Comparison of ENCODE assay signal across 8 mouse cellular contexts in genomic region chr3:152315613-152316012, GRCm38 (mm10). TPM values are rescaled to one million over a fixed set of nuclear protein-coding genes. Genes with fewer than 3 reads are reported as not detected.
DNase-seq lines count a peak whose midpoint lies in the region; ATAC-seq and TF ChIP-seq lines count a peak whose summit lies in the region.

No protein-coding gene starts in this region.

- no peak overlapping the region for H3K4me3 ChIP-seq in ES-Bruce4 (ENCODE audit: low read depth, low read length)
- no peak overlapping the region for H3K4me3 ChIP-seq in forebrain, embryonic 12.5 days (replicated peaks)
- no peak overlapping the region for H3K4me3 ChIP-seq in heart, postnatal 0 days (ENCODE audit: low read depth, low read length)
- H3K4me3 ChIP-seq in liver, embryonic 14.5 days (ENCODE audit: insufficient read depth in 1 of 2, low read depth in 2 of 2, low read length in 2 of 2): no peak overlapping the region
- H3K4me3 ChIP-seq in neural tube, embryonic 12.5 days: no peak overlapping the region
- no peak overlapping the region for H3K4me3 ChIP-seq in stomach, embryonic 16.5 days (replicated peaks; ENCODE audit: low read length)

- peak; percentile 100 for TF ChIP-seq CTCF in ES-Bruce4 (IDR thresholded peaks at IDR 0.05; ENCODE audit: low read depth, low read length)
- peak; percentile 100 for TF ChIP-seq CTCF in heart, postnatal 0 days (IDR thresholded peaks at IDR 0.05; ENCODE audit: low read depth)
- peak; percentile 99 for TF ChIP-seq CTCF in liver, embryonic 14.5 days (IDR thresholded peaks at IDR 0.05; ENCODE audit: low read depth)

- H3K9me3 ChIP-seq in ES-Bruce4 (replicated peaks; ENCODE audit: control insufficient read depth, insufficient read depth, low read length, poor library complexity, severe bottlenecking): no peaks in the 10 kb centered on the region
- H3K9me3 ChIP-seq in forebrain, embryonic 12.5 days: no peaks in the 10 kb centered on the region
- no peaks in the 10 kb centered on the region for H3K9me3 ChIP-seq in heart, postnatal 0 days (replicated peaks; ENCODE audit: control insufficient read depth, low read length)
- no peaks in the 10 kb centered on the region for H3K9me3 ChIP-seq in liver, embryonic 14.5 days (ENCODE audit: control insufficient read depth, low read length)
- no peaks in the 10 kb centered on the region for H3K9me3 ChIP-seq in neural tube, embryonic 12.5 days
- no peaks in the 10 kb centered on the region for H3K9me3 ChIP-seq in stomach, embryonic 16.5 days (replicated peaks; ENCODE audit: control insufficient read depth, low read length)

- ATAC-seq in forebrain, embryonic 12.5 days (ENCODE audit: low FRiP score): peak; percentile 84
- ATAC-seq in heart, postnatal 0 days (ENCODE audit: insufficient read depth, low read depth): peak; percentile 95
- ATAC-seq in liver, embryonic 14.5 days (ENCODE audit: insufficient read depth): peak; percentile 84
- ATAC-seq in neural tube, embryonic 12.5 days (ENCODE audit: low FRiP score, low read depth): peak; percentile 58; the same call in 1 of the 2 replicates
- peak; percentile 92; the same call in 1 of the 2 replicates for ATAC-seq in stomach, embryonic 16.5 days (ENCODE audit: insufficient read depth, low FRiP score)

- TF ChIP-seq EP300 in ES-Bruce4 (IDR thresholded peaks at IDR 0.05; ENCODE audit: insufficient read depth, low read depth, low read length): peak; percentile 64
- no peak for TF ChIP-seq EP300 in heart, postnatal 0 days (IDR thresholded peaks at IDR 0.05; ENCODE audit: low read depth)
- no peak for TF ChIP-seq EP300 in liver, embryonic 14.5 days (IDR thresholded peaks at IDR 0.05; ENCODE audit: low read depth)

- no peak for TF ChIP-seq POLR2A in ES-Bruce4 (IDR thresholded peaks at IDR 0.05; ENCODE audit: insufficient read depth, low read length)

- no peaks in the 10 kb centered on the region for H3K27me3 ChIP-seq in ES-Bruce4 (ENCODE audit: control insufficient read depth, insufficient read depth, low read length, poor library complexity, severe bottlenecking)
- H3K27me3 ChIP-seq in forebrain, embryonic 12.5 days: no peaks in the 10 kb centered on the region
- H3K27me3 ChIP-seq in heart, postnatal 0 days (ENCODE audit: control insufficient read depth, insufficient read depth, low read length): no peaks in the 10 kb centered on the region
- no peaks in the 10 kb centered on the region for H3K27me3 ChIP-seq in liver, embryonic 14.5 days (ENCODE audit: control insufficient read depth, insufficient read depth, low read length)
- H3K27me3 ChIP-seq in neural tube, embryonic 12.5 days (replicated peaks): no peaks in the 10 kb centered on the region
- H3K27me3 ChIP-seq in stomach, embryonic 16.5 days (ENCODE audit: control insufficient read depth, insufficient read depth, low read length): no peaks in the 10 kb centered on the region

- no peak overlapping the region for H3K4me2 ChIP-seq in forebrain, embryonic 12.5 days
- no peak overlapping the region for H3K4me2 ChIP-seq in heart, postnatal 0 days (ENCODE audit: low read depth, low read length)
- H3K4me2 ChIP-seq in liver, embryonic 14.5 days (ENCODE audit: low read depth): no peak overlapping the region
- no peak overlapping the region for H3K4me2 ChIP-seq in neural tube, embryonic 12.5 days (replicated peaks)
- H3K4me2 ChIP-seq in stomach, embryonic 16.5 days (ENCODE audit: low read depth, low read length): no peak overlapping the region

- no peaks in the 10 kb centered on the region for H3K36me3 ChIP-seq in ES-Bruce4 (ENCODE audit: control insufficient read depth, insufficient read depth, low read length, poor library complexity, severe bottlenecking)
- peaks cover 23% of the 10 kb centered on the region for H3K36me3 ChIP-seq in forebrain, embryonic 12.5 days (replicated peaks)
- H3K36me3 ChIP-seq in heart, postnatal 0 days (replicated peaks; ENCODE audit: control insufficient read depth, insufficient read depth, low read length): peaks cover 7% of the 10 kb centered on the region
- H3K36me3 ChIP-seq in liver, embryonic 14.5 days (replicated peaks; ENCODE audit: control insufficient read depth, insufficient read depth, low read depth): no peaks in the 10 kb centered on the region
- peaks cover 17% of the 10 kb centered on the region for H3K36me3 ChIP-seq in neural tube, embryonic 12.5 days
- no peaks in the 10 kb centered on the region for H3K36me3 ChIP-seq in stomach, embryonic 16.5 days (ENCODE audit: control insufficient read depth, insufficient read depth, low read length)

- WGBS in forebrain, embryonic 12.5 days: 13% methylated on average over 7 of the region's 7 CpGs
- 5% methylated on average over 7 of the region's 7 CpGs for WGBS in heart, postnatal 0 days
- 11% methylated on average over 7 of the region's 7 CpGs for WGBS in liver, embryonic 14.5 days (ENCODE audit: insufficient replicate concordance)
- 12% methylated on average over 7 of the region's 7 CpGs for WGBS in neural tube, embryonic 12.5 days
- 10% methylated on average over 7 of the region's 7 CpGs for WGBS in stomach, embryonic 16.5 days

- no peak overlapping the region for H3K27ac ChIP-seq in ES-Bruce4 (ENCODE audit: insufficient read depth, low read length)
- no peak overlapping the region for H3K27ac ChIP-seq in forebrain, embryonic 12.5 days
- peak overlapping the region; percentile 39; the same call in 1 of the 2 replicates for H3K27ac ChIP-seq in heart, postnatal 0 days (ENCODE audit: low read depth)
- no peak overlapping the region for H3K27ac ChIP-seq in liver, embryonic 14.5 days
- H3K27ac ChIP-seq in neural tube, embryonic 12.5 days: no peak overlapping the region
- no peak overlapping the region for H3K27ac ChIP-seq in stomach, embryonic 16.5 days (ENCODE audit: low read length)

- H3K9ac ChIP-seq in ES-Bruce4 (ENCODE audit: low read depth, poor library complexity, severe bottlenecking): no peak overlapping the region
- no peak overlapping the region for H3K9ac ChIP-seq in forebrain, embryonic 12.5 days
- H3K9ac ChIP-seq in heart, postnatal 0 days (replicated peaks; ENCODE audit: low read depth, low read length): no peak overlapping the region
- no peak overlapping the region for H3K9ac ChIP-seq in liver, embryonic 14.5 days (replicated peaks)
- no peak overlapping the region for H3K9ac ChIP-seq in neural tube, embryonic 12.5 days
- H3K9ac ChIP-seq in stomach, embryonic 16.5 days (ENCODE audit: low read length): no peak overlapping the region

- H3K4me1 ChIP-seq in ES-Bruce4 (ENCODE audit: control insufficient read depth, insufficient read depth, low read length): no peaks in the 10 kb centered on the region
- no peaks in the 10 kb centered on the region for H3K4me1 ChIP-seq in forebrain, embryonic 12.5 days
- peaks cover 8% of the 10 kb centered on the region; the same call in 1 of the 2 replicates for H3K4me1 ChIP-seq in heart, postnatal 0 days (ENCODE audit: control insufficient read depth, insufficient read depth)
- no peaks in the 10 kb centered on the region for H3K4me1 ChIP-seq in liver, embryonic 14.5 days (replicated peaks; ENCODE audit: control insufficient read depth in 2 of 2, insufficient read depth in 2 of 2, low read length in 1 of 2)
- H3K4me1 ChIP-seq in neural tube, embryonic 12.5 days: no peaks in the 10 kb centered on the region
- no peaks in the 10 kb centered on the region for H3K4me1 ChIP-seq in stomach, embryonic 16.5 days (ENCODE audit: control insufficient read depth, insufficient read depth, low read length)

- peak; percentile 71 for DNase-seq in c-Kit-positive CD71-positive TER-119-positive erythroid progenitor cells, embryonic 14.5 days (ENCODE audit: low spot score)
- DNase-seq in heart, postnatal 0 days (ENCODE audit: low spot score): peak; percentile 96
- peak; percentile 90 to 91 for DNase-seq in kidney, postnatal 25 days
- DNase-seq in liver, embryonic 14.5 days (ENCODE audit: low read depth in 3 of 3, low spot score in 3 of 3): peak; percentile 65 to 71 (median 70)

RNA-seq across cellular contexts. Expression of gene Miga1, which starts 24.6 kb away (rescaled TPM):
- polyA plus RNA-seq in ES-Bruce4 (2011; ENCODE audit: insufficient read depth, insufficient read length, low read depth, missing spikeins): 48.7 and 50.7 TPM in 2 replicates
- polyA plus RNA-seq in forebrain, embryonic 12.5 days (2016; fragmentation: Nextera tagmentation; extraction: Ambion mirVana): 25.5 and 27.9 TPM in 2 replicates
- 6.8 and 9.8 TPM in 2 replicates for total RNA-seq in heart, postnatal 0 days (2014; rRNA removed; ENCODE audit: low replicate concordance)
- polyA plus RNA-seq in heart, postnatal 0 days (2015; fragmentation: Nextera tagmentation; extraction: Ambion mirVana): 8.7 and 9.0 TPM in 2 replicates
- polyA plus RNA-seq in liver, embryonic 14.5 days (2012; rRNA removed): 2.3 and 3.4 TPM in 2 replicates
- 3.0 and 4.4 TPM in 2 replicates for polyA plus RNA-seq in liver, embryonic 14.5 days (2014; fragmentation: Nextera tagmentation; extraction: Ambion mirVana)
- 21.7 and 22.0 TPM in 2 replicates for polyA plus RNA-seq in neural tube, embryonic 12.5 days (2016; fragmentation: Nextera tagmentation; extraction: Ambion mirVana)
- 10.9 and 11.1 TPM in 2 replicates for polyA plus RNA-seq in stomach, embryonic 16.5 days (2015; fragmentation: Nextera tagmentation; extraction: Ambion mirVana)

RNA-seq across cellular contexts. Expression of gene Usp33, which starts 30.7 kb away (rescaled TPM):
- 44.5 and 48.4 TPM in 2 replicates for polyA plus RNA-seq in ES-Bruce4 (2011; ENCODE audit: insufficient read depth, insufficient read length, low read depth, missing spikeins)
- 67.4 and 72.9 TPM in 2 replicates for polyA plus RNA-seq in forebrain, embryonic 12.5 days (2016; fragmentation: Nextera tagmentation; extraction: Ambion mirVana)
- 16.6 and 21.7 TPM in 2 replicates for total RNA-seq in heart, postnatal 0 days (2014; rRNA removed; ENCODE audit: low replicate concordance)
- polyA plus RNA-seq in heart, postnatal 0 days (2015; fragmentation: Nextera tagmentation; extraction: Ambion mirVana): 16.4 and 17.2 TPM in 2 replicates
- 11.7 and 18.5 TPM in 2 replicates for polyA plus RNA-seq in liver, embryonic 14.5 days (2012; rRNA removed)
- 23.1 and 24.8 TPM in 2 replicates for polyA plus RNA-seq in liver, embryonic 14.5 days (2014; fragmentation: Nextera tagmentation; extraction: Ambion mirVana)
- 80.0 and 86.7 TPM in 2 replicates for polyA plus RNA-seq in neural tube, embryonic 12.5 days (2016; fragmentation: Nextera tagmentation; extraction: Ambion mirVana)
- polyA plus RNA-seq in stomach, embryonic 16.5 days (2015; fragmentation: Nextera tagmentation; extraction: Ambion mirVana): 44.3 and 45.8 TPM in 2 replicates

RNA-seq across cellular contexts. Expression of gene Nexn, which starts 49.5 kb away (rescaled TPM):
- 16.3 and 19.6 TPM in 2 replicates for polyA plus RNA-seq in ES-Bruce4 (2011; ENCODE audit: insufficient read depth, insufficient read length, low read depth, missing spikeins)
- 3.4 and 6.3 TPM in 2 replicates for polyA plus RNA-seq in forebrain, embryonic 12.5 days (2016; fragmentation: Nextera tagmentation; extraction: Ambion mirVana)
- total RNA-seq in heart, postnatal 0 days (2014; rRNA removed; ENCODE audit: low replicate concordance): 32.1 and 88.6 TPM in 2 replicates
- polyA plus RNA-seq in heart, postnatal 0 days (2015; fragmentation: Nextera tagmentation; extraction: Ambion mirVana): 314 and 316 TPM in 2 replicates
- polyA plus RNA-seq in liver, embryonic 14.5 days (2012; rRNA removed): 0.10 and 0.25 TPM in 2 replicates
- 0.30 and 0.69 TPM in 2 replicates for polyA plus RNA-seq in liver, embryonic 14.5 days (2014; fragmentation: Nextera tagmentation; extraction: Ambion mirVana)
- polyA plus RNA-seq in neural tube, embryonic 12.5 days (2016; fragmentation: Nextera tagmentation; extraction: Ambion mirVana): 5.1 and 9.0 TPM in 2 replicates
- polyA plus RNA-seq in stomach, embryonic 16.5 days (2015; fragmentation: Nextera tagmentation; extraction: Ambion mirVana): 33.8 and 44.9 TPM in 2 replicates
